Mouse (Mus musculus): ENCODE results near the gene Zfp36l1.

DNA sequence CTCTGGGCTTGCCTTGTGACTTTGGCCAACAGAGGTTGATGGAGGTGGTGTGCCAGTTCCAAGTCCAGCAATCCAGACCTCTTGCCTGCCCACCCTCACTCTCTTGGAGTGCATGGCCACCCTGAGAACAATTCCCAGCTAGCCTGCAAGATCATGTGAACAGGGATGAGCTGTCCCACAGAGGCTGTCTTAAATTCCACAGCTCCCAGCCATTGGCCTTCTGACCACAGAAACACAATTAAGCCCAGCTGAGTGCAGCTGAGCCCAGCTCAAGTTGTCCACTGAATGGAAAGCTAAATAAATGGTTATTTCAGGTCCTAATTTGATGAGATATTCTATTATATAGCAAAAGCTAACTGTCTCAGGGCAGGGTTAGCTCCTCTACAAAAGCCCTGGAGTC lies 20.0 kb downstream of the Zfp36l1 start:
- TF ChIP-seq POLR2A (IDR thresholded peaks at IDR 0.05; ENCODE audit: borderline replicate concordance, extremely low read depth, low read depth, low read length) (no peak), CTCF (IDR thresholded peaks at IDR 0.05; ENCODE audit: insufficient read depth, low read length) (no peak)

All from lung, adult 2 months (tissue).